Mouse (Mus musculus): ENCODE measurements around the gene Rock2. TPM values are rescaled to one million over a fixed set of nuclear protein-coding genes. Genes with fewer than 3 reads are reported as not detected.

Gene Rock2
- polyA plus RNA-seq, 1 experiment, result 95.1 TPM

- Histone ChIP-seq H3K9me3 (replicated peaks; ENCODE audit: control insufficient read depth, insufficient read depth, low read length, poor library complexity, severe bottlenecking) (no peaks in the 10 kb centered on the region), H3K9ac (ENCODE audit: low read depth, poor library complexity, severe bottlenecking) (no peak overlapping the region), H3K36me3 (ENCODE audit: control insufficient read depth, insufficient read depth, low read length, poor library complexity, severe bottlenecking) (no peaks in the 10 kb centered on the region), H3K4me3 (ENCODE audit: low read depth, low read length) (no peak overlapping the region), H3K27me3 (ENCODE audit: control insufficient read depth, insufficient read depth, low read length, poor library complexity, severe bottlenecking) (no peaks in the 10 kb centered on the region), H3K4me1 (ENCODE audit: control insufficient read depth, insufficient read depth, low read length) (no peaks in the 10 kb centered on the region), H3K27ac (ENCODE audit: insufficient read depth, low read length) (no peak overlapping the region)
- no peak for TF ChIP-seq POLR2A (IDR thresholded peaks at IDR 0.05; ENCODE audit: insufficient read depth, low read length)
- no peak for TF ChIP-seq EP300 (IDR thresholded peaks at IDR 0.05; ENCODE audit: insufficient read depth, low read depth, low read length)
- TF ChIP-seq CTCF (IDR thresholded peaks at IDR 0.05; ENCODE audit: low read depth, low read length), result no peak
Measured at GRCm38 (mm10) chr12:16874086-16874485, 20.6 kb upstream of the Rock2 start.

- H3K36me3 ChIP-seq (ENCODE audit: control insufficient read depth, insufficient read depth, low read length, poor library complexity, severe bottlenecking), result no peaks in the 10 kb centered on the region
- no peak overlapping the region for H3K27ac ChIP-seq (ENCODE audit: insufficient read depth, low read length)
- H3K4me1 ChIP-seq (ENCODE audit: control insufficient read depth, insufficient read depth, low read length), result no peaks in the 10 kb centered on the region
- H3K9ac ChIP-seq (ENCODE audit: low read depth, poor library complexity, severe bottlenecking), result no peak overlapping the region
- H3K27me3 ChIP-seq (ENCODE audit: control insufficient read depth, insufficient read depth, low read length, poor library complexity, severe bottlenecking), result no peaks in the 10 kb centered on the region
- H3K4me3 ChIP-seq (ENCODE audit: low read depth, low read length), result no peak overlapping the region
- TF ChIP-seq POLR2A (IDR thresholded peaks at IDR 0.05; ENCODE audit: insufficient read depth, low read length), result no peak
- TF ChIP-seq EP300 (IDR thresholded peaks at IDR 0.05; ENCODE audit: insufficient read depth, low read depth, low read length), result no peak
- TF ChIP-seq CTCF (IDR thresholded peaks at IDR 0.05; ENCODE audit: low read depth, low read length), result no peak
- H3K9me3 ChIP-seq (replicated peaks; ENCODE audit: control insufficient read depth, insufficient read depth, low read length, poor library complexity, severe bottlenecking), result no peaks in the 10 kb centered on the region
Measured at GRCm38 (mm10) chr12:16875269-16875668, 19.4 kb upstream of the Rock2 start.

- no peaks in the 10 kb centered on the region for H3K9me3 ChIP-seq (replicated peaks; ENCODE audit: control insufficient read depth, insufficient read depth, low read length, poor library complexity, severe bottlenecking)
- H3K27ac ChIP-seq (ENCODE audit: insufficient read depth, low read length), result no peak overlapping the region
- H3K36me3 ChIP-seq (ENCODE audit: control insufficient read depth, insufficient read depth, low read length, poor library complexity, severe bottlenecking), result no peaks in the 10 kb centered on the region
- H3K27me3 ChIP-seq (ENCODE audit: control insufficient read depth, insufficient read depth, low read length, poor library complexity, severe bottlenecking), result no peaks in the 10 kb centered on the region
- TF ChIP-seq POLR2A (IDR thresholded peaks at IDR 0.05; ENCODE audit: insufficient read depth, low read length), result no peak
- TF ChIP-seq EP300 (IDR thresholded peaks at IDR 0.05; ENCODE audit: insufficient read depth, low read depth, low read length), result no peak
- TF ChIP-seq CTCF (IDR thresholded peaks at IDR 0.05; ENCODE audit: low read depth, low read length), result no peak
- H3K4me1 ChIP-seq (ENCODE audit: control insufficient read depth, insufficient read depth, low read length), result no peaks in the 10 kb centered on the region
- H3K9ac ChIP-seq (ENCODE audit: low read depth, poor library complexity, severe bottlenecking), result no peak overlapping the region
- H3K4me3 ChIP-seq (ENCODE audit: low read depth, low read length), result no peak overlapping the region
Measured at GRCm38 (mm10) chr12:16875678-16876077, 19.0 kb upstream of the Rock2 start.

GRCm38 (mm10) chr12:16876667-16877066 is 18.0 kb upstream of the Rock2 start:
- Histone ChIP-seq H3K9ac (ENCODE audit: low read depth, poor library complexity, severe bottlenecking) (no peak overlapping the region), H3K4me3 (ENCODE audit: low read depth, low read length) (no peak overlapping the region), H3K27ac (ENCODE audit: insufficient read depth, low read length) (no peak overlapping the region), H3K9me3 (replicated peaks; ENCODE audit: control insufficient read depth, insufficient read depth, low read length, poor library complexity, severe bottlenecking) (no peaks in the 10 kb centered on the region), H3K27me3 (ENCODE audit: control insufficient read depth, insufficient read depth, low read length, poor library complexity, severe bottlenecking) (no peaks in the 10 kb centered on the region), H3K36me3 (ENCODE audit: control insufficient read depth, insufficient read depth, low read length, poor library complexity, severe bottlenecking) (no peaks in the 10 kb centered on the region), H3K4me1 (ENCODE audit: control insufficient read depth, insufficient read depth, low read length) (no peaks in the 10 kb centered on the region)
- TF ChIP-seq CTCF (IDR thresholded peaks at IDR 0.05; ENCODE audit: low read depth, low read length), result no peak
- TF ChIP-seq EP300 (IDR thresholded peaks at IDR 0.05; ENCODE audit: insufficient read depth, low read depth, low read length), result no peak
- TF ChIP-seq POLR2A (IDR thresholded peaks at IDR 0.05; ENCODE audit: insufficient read depth, low read length), result no peak

- H3K9ac ChIP-seq (ENCODE audit: low read depth, poor library complexity, severe bottlenecking), result no peak overlapping the region
- no peak overlapping the region for H3K27ac ChIP-seq (ENCODE audit: insufficient read depth, low read length)
Measured at GRCm38 (mm10) chr12:16877141-16877540, 17.6 kb upstream of the Rock2 start.

GRCm38 (mm10) chr12:16877679-16878078 is 17.0 kb upstream of the Rock2 start:
- Histone ChIP-seq H3K9ac (ENCODE audit: low read depth, poor library complexity, severe bottlenecking) (no peak overlapping the region), H3K27me3 (ENCODE audit: control insufficient read depth, insufficient read depth, low read length, poor library complexity, severe bottlenecking) (no peaks in the 10 kb centered on the region), H3K27ac (ENCODE audit: insufficient read depth, low read length) (no peak overlapping the region), H3K9me3 (replicated peaks; ENCODE audit: control insufficient read depth, insufficient read depth, low read length, poor library complexity, severe bottlenecking) (no peaks in the 10 kb centered on the region), H3K36me3 (ENCODE audit: control insufficient read depth, insufficient read depth, low read length, poor library complexity, severe bottlenecking) (no peaks in the 10 kb centered on the region), H3K4me1 (ENCODE audit: control insufficient read depth, insufficient read depth, low read length) (no peaks in the 10 kb centered on the region), H3K4me3 (ENCODE audit: low read depth, low read length) (no peak overlapping the region)
- no peak for TF ChIP-seq POLR2A (IDR thresholded peaks at IDR 0.05; ENCODE audit: insufficient read depth, low read length)

More at GRCm38 (mm10) chr12:16877141-16877540, 17.6 kb upstream of the Rock2 start:
- no peaks in the 10 kb centered on the region for H3K27me3 ChIP-seq (ENCODE audit: control insufficient read depth, insufficient read depth, low read length, poor library complexity, severe bottlenecking)
- no peak overlapping the region for H3K4me3 ChIP-seq (ENCODE audit: low read depth, low read length)
- TF ChIP-seq POLR2A (IDR thresholded peaks at IDR 0.05; ENCODE audit: insufficient read depth, low read length) (no peak), EP300 (IDR thresholded peaks at IDR 0.05; ENCODE audit: insufficient read depth, low read depth, low read length) (no peak), CTCF (IDR thresholded peaks at IDR 0.05; ENCODE audit: low read depth, low read length) (no peak)
- H3K36me3 ChIP-seq (ENCODE audit: control insufficient read depth, insufficient read depth, low read length, poor library complexity, severe bottlenecking), result no peaks in the 10 kb centered on the region
- H3K9me3 ChIP-seq (replicated peaks; ENCODE audit: control insufficient read depth, insufficient read depth, low read length, poor library complexity, severe bottlenecking), result no peaks in the 10 kb centered on the region
- H3K4me1 ChIP-seq (ENCODE audit: control insufficient read depth, insufficient read depth, low read length), result no peaks in the 10 kb centered on the region

All from ES-Bruce4 (cell line).